Mouse (Mus musculus) forebrain, embryonic 14.5 days (tissue): Measurements from ENCODE around the gene Rnf149. TPM values are rescaled to one million over a fixed set of nuclear protein-coding genes. Genes with fewer than 3 reads are reported as not detected.
A peak's percentile ranks its signal among the peaks of the same experiment; 100 is the strongest.
"Not testable (repeated sequence)": the region's sequence is repeated elsewhere in the genome, so short reads cannot be mapped to it uniquely, and the experiment has no call there.

Source experiments
- ATAC-seq: fragments of 200-750 bp; cut with Nextera tagmentation; 2 replicates; pipeline ENCODE4 v1.8.0; 2017; ENCODE audit warnings: mild to moderate bottlenecking, moderate library complexity
- DNase-seq: peaks from one replicate; pipeline ENCODE4 v3.0.0-alpha.2; 2015; ENCODE audit warnings: low spot score
- H3K27ac ChIP-seq: fragments of 300-500 bp; sonication (generic); 2 replicates; pipeline ENCODE4 v1.5.1; 2014; ENCODE audit warnings: low read depth, mild to moderate bottlenecking, control low read depth, low read length, moderate library complexity
- H3K27me3 ChIP-seq: fragments of 300-500 bp; sonication (generic); replicated peaks from 2 replicates; pipeline ENCODE4 v1.6.1; 2014; ENCODE audit warnings: low read length, control low read depth, mixed read lengths; ENCODE audit not compliant: control insufficient read depth, insufficient read depth
- H3K36me3 ChIP-seq: fragments of 300-500 bp; sonication (generic); 2 replicates; pipeline ENCODE4 v1.6.1; 2014; ENCODE audit warnings: low read length, control low read depth; ENCODE audit not compliant: control insufficient read depth, insufficient read depth
- H3K4me1 ChIP-seq: fragments of 300-500 bp; sonication (generic); 2 replicates; pipeline ENCODE4 v1.6.1; 2014; ENCODE audit warnings: antibody characterized with exemption, low read length, control low read depth; ENCODE audit not compliant: control insufficient read depth, insufficient read depth
- H3K4me2 ChIP-seq: fragments of 300-500 bp; sonication (generic); 2 replicates; pipeline ENCODE4 v1.6.1; 2014; ENCODE audit warnings: mild to moderate bottlenecking, control low read depth, low read length
- H3K4me3 ChIP-seq: fragments of 300-500 bp; sonication (generic); 2 replicates; pipeline ENCODE4 v1.5.1; 2014; ENCODE audit warnings: low read depth, low read length, control low read depth
- H3K9ac ChIP-seq: fragments of 300-500 bp; sonication (generic); 2 replicates; pipeline ENCODE4 v1.6.1; 2014; ENCODE audit warnings: mild to moderate bottlenecking, low read length, control low read depth, moderate library complexity
- H3K9me3 ChIP-seq: fragments of 300-500 bp; sonication (generic); replicated peaks from 2 replicates; pipeline ENCODE4 v1.6.1; 2016; ENCODE audit warnings: low read length, control low read depth, mixed read lengths; ENCODE audit not compliant: control insufficient read depth
- WGBS: fragments of 180-500 bp; shearing (Covaris S2); extraction: QIAGEN DNeasy Blood & Tissue Kit; methylation state at CpG from one replicate; pipeline ENCODE4 v1.1.7; 2014; 5-methylcytosine and 5-hydroxymethylcytosine counted together
- polyA plus RNA-seq: library from polyadenylated mRNA; unstranded; fragments of >200 nt; fragmentation: Nextera tagmentation; extraction: Ambion mirVana; gene quantifications from 2 replicates; pipeline ENCODE4 v1.2.1, GENCODE M21; 2014

Rnf149 gene
- polyA plus RNA-seq, 1 experiment from 2014 or later: 12.2 TPM

DNA sequence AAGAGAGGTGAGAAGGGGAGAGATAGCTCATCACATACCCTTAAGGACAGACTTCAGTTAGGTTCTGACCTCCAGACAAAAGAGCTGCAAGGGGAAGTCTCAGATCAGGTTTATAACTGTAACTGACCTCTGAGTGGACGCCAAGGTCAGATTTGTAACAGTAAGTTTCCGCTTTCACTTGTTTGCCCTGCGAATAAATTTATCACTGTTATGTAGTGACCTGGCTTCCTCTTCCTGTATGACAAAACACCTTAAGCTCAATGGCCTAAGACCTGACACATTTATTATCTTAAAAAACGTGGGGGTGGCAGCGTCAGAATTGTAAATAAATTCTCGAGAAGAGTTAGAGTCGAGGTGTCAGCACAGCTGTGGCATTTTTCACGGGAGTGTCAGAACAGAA is 31.3 kb upstream of the Rnf149 start:
- ATAC-seq: no peak
- no peaks in the 10 kb centered on the region for H3K4me1 ChIP-seq
- H3K9ac ChIP-seq: no peak overlapping the region
- 83% methylated on average over 8 of the region's 8 CpGs for WGBS
- H3K27me3 ChIP-seq: no peaks in the 10 kb centered on the region
- no peak overlapping the region for H3K4me2 ChIP-seq
- H3K36me3 ChIP-seq: no peaks in the 10 kb centered on the region
- H3K4me3 ChIP-seq: no peak overlapping the region
- no peaks in the 10 kb centered on the region for H3K9me3 ChIP-seq
- DNase-seq: no peak
- no peak overlapping the region for H3K27ac ChIP-seq

DNA sequence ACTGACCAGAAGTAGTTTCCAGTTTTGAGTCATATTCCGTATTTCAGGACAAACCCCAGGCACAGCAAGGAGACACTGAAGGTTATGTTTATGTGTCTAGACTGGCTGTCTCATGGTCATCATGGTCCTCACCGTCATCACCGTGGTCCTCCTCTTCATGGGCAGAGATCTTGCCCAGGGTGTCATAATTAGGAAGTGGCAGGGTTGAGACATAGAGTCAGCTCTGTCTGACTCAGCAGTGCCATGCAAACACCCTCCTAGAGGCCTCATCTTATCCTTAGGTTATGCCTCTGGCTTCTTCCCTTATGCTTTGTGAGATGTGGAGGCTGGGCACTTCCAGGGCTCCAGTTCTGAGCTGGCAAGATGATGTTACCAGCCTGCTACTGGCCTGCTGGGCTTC is 25.3 kb upstream of the Rnf149 start:
- Histone ChIP-seq H3K4me2 (no peak overlapping the region), H3K9ac (no peak overlapping the region), H3K9me3 (0 out of 2 replicates have a peak, but pooled peaks cover 2% of the 10 kb centered on the region), H3K4me1 (no peaks in the 10 kb centered on the region), H3K27ac (no peak overlapping the region), H3K36me3 (no peaks in the 10 kb centered on the region), H3K27me3 (no peaks in the 10 kb centered on the region), H3K4me3 (no peak overlapping the region)
- ATAC-seq: no peak
- 98% methylated on average over 3 of the region's 3 CpGs for WGBS
- DNase-seq: no peak

DNA sequence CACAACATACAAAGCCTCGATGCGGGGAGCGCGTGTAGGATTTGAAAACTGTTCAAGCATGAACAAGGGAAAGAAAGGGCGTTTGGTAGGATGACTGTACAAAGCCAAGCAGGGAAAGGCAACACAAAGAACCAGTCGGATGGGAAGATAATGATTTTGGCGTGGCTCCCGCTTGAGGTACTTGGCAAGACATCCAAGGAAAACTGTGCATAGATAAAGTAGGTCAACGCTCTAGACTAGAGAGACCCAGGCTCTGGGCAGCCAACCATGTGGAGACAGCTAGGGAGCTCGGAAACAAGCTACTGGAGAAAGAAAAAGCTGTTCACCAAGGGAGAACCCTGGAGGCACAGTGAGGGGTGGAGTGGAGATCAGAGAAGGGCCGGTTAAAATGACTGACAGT is 21.5 kb upstream of the Rnf149 start:
- H3K4me1 ChIP-seq: no peaks in the 10 kb centered on the region
- no peaks in the 10 kb centered on the region for H3K36me3 ChIP-seq
- no peaks in the 10 kb centered on the region for H3K27me3 ChIP-seq
- no peak overlapping the region for H3K27ac ChIP-seq
- WGBS: 40% methylated on average over 11 of the region's 11 CpGs
- 0 out of 2 replicates have a peak, but pooled peaks cover 2% of the 10 kb centered on the region for H3K9me3 ChIP-seq
- DNase-seq (peak; percentile 41), ATAC-seq (no peak)
- no peak overlapping the region for H3K9ac ChIP-seq
- no peak overlapping the region for H3K4me3 ChIP-seq
- no peak overlapping the region for H3K4me2 ChIP-seq

DNA sequence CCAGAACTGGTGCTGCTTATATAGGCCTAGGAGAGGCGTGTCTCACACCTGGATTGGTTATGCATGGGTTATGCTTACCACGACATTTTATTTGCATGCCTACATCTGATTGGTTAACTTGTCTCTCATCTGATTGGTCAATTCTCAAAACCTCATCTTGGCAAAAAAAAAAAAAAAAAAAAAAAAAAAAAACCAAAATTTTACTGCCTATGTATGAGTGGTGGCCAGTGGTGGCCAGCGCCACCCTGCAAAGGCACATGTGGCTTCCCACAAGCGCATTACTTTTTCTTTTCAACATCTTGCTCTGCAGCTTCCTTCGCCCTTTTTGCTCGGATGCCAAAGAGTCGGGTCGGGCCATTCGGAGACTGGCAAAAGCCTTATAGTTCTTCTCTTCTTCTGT is 19.9 kb upstream of the Rnf149 start:
- not testable (repeated sequence) for H3K9me3 ChIP-seq, H3K36me3 ChIP-seq, H3K27ac ChIP-seq, H3K4me1 ChIP-seq, ATAC-seq, H3K27me3 ChIP-seq, H3K4me3 ChIP-seq, H3K9ac ChIP-seq, H3K4me2 ChIP-seq, DNase-seq
- WGBS: 94% methylated on average over 9 of the region's 9 CpGs

DNA sequence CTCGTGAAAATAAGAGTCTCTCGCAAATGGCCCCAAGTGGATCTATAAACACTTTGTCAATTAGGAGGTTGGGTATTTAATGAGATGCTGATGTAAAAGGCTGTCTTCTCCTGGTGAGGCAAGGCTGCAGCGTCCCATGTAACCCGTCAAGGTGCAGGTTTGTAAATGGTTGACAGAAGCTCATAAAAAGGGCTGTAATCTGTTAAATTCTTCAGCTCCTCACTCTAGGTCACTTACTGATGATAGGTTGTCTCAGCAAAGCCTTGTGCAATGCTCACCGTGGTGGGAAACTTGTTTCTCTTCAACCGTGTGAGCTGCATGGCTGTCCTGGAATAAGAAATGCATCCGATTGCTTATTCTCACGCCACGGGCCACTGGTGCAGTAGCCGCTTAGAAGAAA is 16.6 kb upstream of the Rnf149 start:
- H3K27ac ChIP-seq: no peak overlapping the region
- no peak overlapping the region for H3K4me3 ChIP-seq
- H3K9me3 ChIP-seq: no peaks in the 10 kb centered on the region
- DNase-seq (no peak), ATAC-seq (no peak)
- H3K27me3 ChIP-seq: no peaks in the 10 kb centered on the region
- WGBS: 76% methylated on average over 10 of the region's 10 CpGs
- no peak overlapping the region for H3K4me2 ChIP-seq
- H3K4me1 ChIP-seq: no peaks in the 10 kb centered on the region
- H3K9ac ChIP-seq: no peak overlapping the region
- no peaks in the 10 kb centered on the region for H3K36me3 ChIP-seq

DNA sequence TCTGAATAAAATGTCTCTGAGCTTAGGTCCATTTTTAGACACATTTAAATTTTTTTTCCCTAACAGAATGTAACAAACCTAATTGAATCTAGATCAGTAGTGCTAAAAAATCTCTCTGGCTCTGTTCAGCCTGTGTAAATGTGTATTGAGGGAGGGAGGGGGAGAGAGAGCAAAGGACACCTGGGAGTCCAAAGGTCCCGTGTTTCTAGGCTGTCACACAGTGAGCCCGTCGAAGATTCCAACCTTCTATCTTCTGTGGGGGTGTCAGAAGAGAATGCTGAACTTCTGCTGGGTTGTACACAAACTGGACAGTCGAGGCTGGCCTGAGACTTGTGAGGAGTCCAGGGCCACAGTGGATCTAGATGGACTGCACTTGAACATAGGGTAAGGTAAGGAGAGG is 14.9 kb upstream of the Rnf149 start:
- H3K27me3 ChIP-seq: no peaks in the 10 kb centered on the region
- H3K27ac ChIP-seq: no peak overlapping the region
- WGBS: 84% methylated on average over 4 of the region's 4 CpGs
- no peaks in the 10 kb centered on the region for H3K4me1 ChIP-seq
- no peak overlapping the region for H3K4me3 ChIP-seq
- no peak for ATAC-seq
- DNase-seq: no peak
- H3K4me2 ChIP-seq: no peak overlapping the region
- H3K9me3 ChIP-seq: no peaks in the 10 kb centered on the region
- no peak overlapping the region for H3K9ac ChIP-seq
- no peaks in the 10 kb centered on the region for H3K36me3 ChIP-seq

DNA sequence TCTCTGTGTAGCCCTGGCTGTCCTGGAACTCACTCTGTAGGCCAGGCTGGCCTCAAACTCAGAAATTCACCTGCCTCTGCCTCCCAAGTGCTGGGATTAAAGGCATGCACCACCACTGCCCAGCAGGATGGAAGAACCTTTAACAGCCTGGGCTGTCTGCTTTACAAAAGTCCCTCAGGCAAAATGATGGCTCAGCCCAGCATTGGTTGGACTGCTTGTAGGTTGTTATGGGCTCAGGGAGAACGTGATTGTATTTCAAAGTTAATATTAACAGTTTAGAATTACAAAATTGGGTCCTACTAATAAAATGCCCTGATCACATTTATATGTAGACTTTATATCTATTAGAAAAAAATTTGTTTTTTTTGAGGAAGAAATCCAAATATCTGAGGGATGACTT is 14.4 kb upstream of the Rnf149 start:
- not testable (repeated sequence) for DNase-seq, H3K9me3 ChIP-seq, H3K27ac ChIP-seq, H3K4me3 ChIP-seq, ATAC-seq, H3K36me3 ChIP-seq, H3K9ac ChIP-seq, H3K4me2 ChIP-seq, H3K4me1 ChIP-seq, H3K27me3 ChIP-seq
- WGBS: 80% methylated on average over 1 of the region's 1 CpGs

DNA sequence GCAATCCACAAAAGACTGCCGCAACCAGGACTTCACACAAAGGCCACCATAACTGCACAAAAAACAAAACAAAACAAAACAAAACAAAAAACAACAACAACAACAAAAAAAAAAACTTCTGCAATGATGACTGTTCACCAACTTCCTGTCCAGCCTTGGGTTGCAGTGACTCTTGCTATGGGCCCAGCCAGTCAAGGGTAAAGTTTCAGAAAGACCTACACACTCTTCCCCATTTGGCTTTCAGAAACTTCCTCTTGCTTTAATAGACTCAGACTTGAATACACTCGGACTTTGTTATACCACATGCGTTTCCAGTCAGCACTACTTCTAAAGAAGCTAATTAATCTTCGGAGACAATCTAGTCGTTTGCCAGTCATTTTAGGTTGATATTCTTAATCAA is 13.0 kb upstream of the Rnf149 start:
- no peak for ATAC-seq
- 66% methylated on average over 5 of the region's 5 CpGs for WGBS

DNA sequence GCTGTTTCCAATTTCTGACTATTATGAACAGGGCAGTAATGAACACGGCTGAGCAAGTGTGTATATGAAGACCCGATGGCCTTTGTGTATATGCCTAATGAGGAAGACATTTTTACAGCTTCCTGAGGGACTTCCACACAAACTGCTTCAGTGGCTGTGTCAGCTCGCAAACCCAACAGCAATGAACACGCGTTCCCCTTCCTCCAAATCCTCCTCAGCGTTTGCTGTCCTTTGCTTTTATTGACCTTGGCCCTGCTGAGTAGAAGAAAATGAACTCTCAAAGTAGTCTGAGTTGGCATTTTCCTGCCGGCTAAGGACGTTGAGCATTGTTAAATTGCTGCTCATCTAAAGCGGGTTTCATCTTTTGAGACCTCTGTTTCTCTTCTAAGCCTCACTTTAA is 8.2 kb upstream of the Rnf149 start:
- H3K4me3 ChIP-seq: no peak overlapping the region
- 89% methylated on average over 9 of the region's 9 CpGs for WGBS

More for the DNA sequence above, 13.0 kb upstream of the Rnf149 start:
- Histone ChIP-seq H3K9ac (no peak overlapping the region), H3K4me1 (no peaks in the 10 kb centered on the region), H3K9me3 (no peaks in the 10 kb centered on the region), H3K27ac (no peak overlapping the region), H3K4me2 (no peak overlapping the region), H3K4me3 (no peak overlapping the region), H3K27me3 (no peaks in the 10 kb centered on the region), H3K36me3 (no peaks in the 10 kb centered on the region)
- no peak for DNase-seq

More for the DNA sequence above, 8.2 kb upstream of the Rnf149 start:
- Histone ChIP-seq H3K4me1 (no peaks in the 10 kb centered on the region), H3K27ac (no peak overlapping the region), H3K9me3 (no peaks in the 10 kb centered on the region), H3K4me2 (no peak overlapping the region), H3K36me3 (no peaks in the 10 kb centered on the region), H3K9ac (no peak overlapping the region), H3K27me3 (no peaks in the 10 kb centered on the region)
- ATAC-seq: no peak
- no peak for DNase-seq
